Mouse (Mus musculus) CH12.LX (cell line): Measurements from ENCODE around the gene Noto. TPM values are rescaled to one million over a fixed set of nuclear protein-coding genes. Genes with fewer than 3 reads are reported as not detected.
A peak's percentile ranks its signal among the peaks of the same experiment; 100 is the strongest.

Experiments used
- DNase-seq: peaks from one replicate; pipeline ENCODE4 v3.0.0-alpha.2; 2013; ENCODE audit errors: extremely low read depth
- H3K27ac ChIP-seq: 2 replicates; pipeline ENCODE4 v1.5.1; 2012; ENCODE audit warnings: low read depth, mild to moderate bottlenecking, control low read depth, moderate library complexity; ENCODE audit not compliant: insufficient read depth
- H3K27me3 ChIP-seq: replicated peaks from 2 replicates; pipeline ENCODE3; 2012; ENCODE audit warnings: inconsistent platforms
- H3K36me3 ChIP-seq, 2 experiments: replicated peaks in 1 of 2; 2 replicates each; pipeline versions ENCODE3 to v1.6.1; 2012; ENCODE audit warnings: inconsistent platforms in 1 of 2, low read length in 1 of 2, mild to moderate bottlenecking in 1 of 2, mixed read lengths in 1 of 2, moderate library complexity in 1 of 2; ENCODE audit not compliant: control insufficient read depth in 1 of 2, insufficient read depth in 1 of 2
- H3K4me1 ChIP-seq, 2 experiments: 2 replicates each; pipeline ENCODE4 v1.6.1; 2012; ENCODE audit warnings: inconsistent platforms in 1 of 2, moderate library complexity in 1 of 2; ENCODE audit not compliant: insufficient read depth in 2 of 2, control insufficient read depth in 1 of 2
- H3K4me2 ChIP-seq: 2 replicates; pipeline ENCODE4 v1.6.1; 2012; ENCODE audit warnings: low read depth, mild to moderate bottlenecking, control low read depth; ENCODE audit not compliant: poor library complexity, insufficient read depth, severe bottlenecking
- H3K4me3 ChIP-seq, 3 experiments: fragments of 150-350 bp in 1 of 3; sonication (generic) in 1 of 3; replicated peaks in 1 of 3; 2 replicates each; pipeline versions ENCODE3 to v1.5.1; 2011 to 2012; ENCODE audit warnings: low read depth in 2 of 3, low read length in 2 of 3, mild to moderate bottlenecking in 2 of 3, moderate library complexity in 2 of 3, control low read depth in 1 of 3, improper control_type of control experiment in 1 of 3, inconsistent platforms in 1 of 3, mixed read lengths in 1 of 3; ENCODE audit not compliant: poor library complexity in 1 of 3
- H3K79me2 ChIP-seq: replicated peaks from 2 replicates; pipeline ENCODE4 v1.6.1; 2012; ENCODE audit warnings: mild to moderate bottlenecking, moderate library complexity; ENCODE audit not compliant: control insufficient read depth, poor library complexity, insufficient read depth, severe bottlenecking; ENCODE audit errors: extremely low read depth
- H3K9ac ChIP-seq: 2 replicates; pipeline ENCODE4 v1.6.1; 2012; ENCODE audit warnings: low read depth, mild to moderate bottlenecking, control low read depth, moderate library complexity; ENCODE audit not compliant: insufficient read depth
- H3K9me3 ChIP-seq: replicated peaks from 2 replicates; pipeline ENCODE3; 2012; ENCODE audit warnings: low read length, inconsistent platforms, mixed read lengths
- BHLHE40 ChIP-seq: IDR thresholded peaks from 2 replicates; pipeline ENCODE4 v1.6.1; 2011; ENCODE audit warnings: mild to moderate bottlenecking, low read depth, low read length, improper control_type of control experiment
- ETS1 ChIP-seq: conservative IDR thresholded peaks from 2 replicates; pipeline ENCODE4 v1.6.1; 2012; ENCODE audit warnings: low read depth, mild to moderate bottlenecking, inconsistent platforms, low read length, improper control_type of control experiment, moderate library complexity
- HCFC1 ChIP-seq: IDR thresholded peaks from 2 replicates; pipeline ENCODE4 v1.6.1; 2012; ENCODE audit warnings: low read depth, mild to moderate bottlenecking, inconsistent platforms, low read length, improper control_type of control experiment
- KAT2A ChIP-seq: IDR thresholded peaks from 2 replicates; pipeline ENCODE4 v1.6.1; 2012; ENCODE audit warnings: low read length, improper control_type of control experiment, inconsistent platforms; ENCODE audit not compliant: insufficient replicate concordance
- MAX ChIP-seq: IDR thresholded peaks from 2 replicates; pipeline ENCODE4 v1.6.1; 2011; ENCODE audit warnings: low read length, improper control_type of control experiment
- MAZ ChIP-seq: IDR thresholded peaks from 2 replicates; pipeline ENCODE4 v1.6.1; 2012; ENCODE audit warnings: low read depth, mild to moderate bottlenecking, inconsistent platforms, low read length, improper control_type of control experiment, moderate library complexity
- PAX5 ChIP-seq: IDR thresholded peaks from 2 replicates; pipeline ENCODE4 v1.6.1; 2012; ENCODE audit warnings: low read length, inconsistent platforms, mixed read lengths
- POLR2A ChIP-seq: IDR thresholded peaks from 2 replicates; pipeline ENCODE4 v1.6.1; 2011; ENCODE audit warnings: low read depth, mild to moderate bottlenecking, improper control_type of control experiment, low read length
- RAD21 ChIP-seq: IDR thresholded peaks from 2 replicates; pipeline ENCODE4 v1.6.1; 2011; ENCODE audit warnings: low read depth, mild to moderate bottlenecking, low read length, improper control_type of control experiment, moderate library complexity
- TCF12 ChIP-seq: IDR thresholded peaks from 2 replicates; pipeline ENCODE4 v1.6.1; 2014; ENCODE audit warnings: low read depth, mild to moderate bottlenecking, inconsistent platforms, low read length, improper control_type of control experiment
- USF1 ChIP-seq: IDR thresholded peaks from 2 replicates; pipeline ENCODE4 v1.6.1; 2014; ENCODE audit warnings: low read depth, mild to moderate bottlenecking, inconsistent platforms, low read length, improper control_type of control experiment
- USF2 ChIP-seq: conservative IDR thresholded peaks from 2 replicates; pipeline ENCODE4 v1.6.1; 2011; ENCODE audit warnings: low read depth, low read length, improper control_type of control experiment
- ZC3H11A ChIP-seq: IDR thresholded peaks from 2 replicates; pipeline ENCODE4 v1.6.1; 2012; ENCODE audit warnings: low read depth, mild to moderate bottlenecking, inconsistent platforms, low read length, improper control_type of control experiment
- ZKSCAN1 ChIP-seq: IDR thresholded peaks from 2 replicates; pipeline ENCODE4 v1.6.1; 2012; ENCODE audit warnings: low read depth, inconsistent platforms, low read length, improper control_type of control experiment, borderline replicate concordance
- dilution Hi-C: fragments of 300-500 bp; cut with MboI; formaldehyde crosslinking; loops from 2 replicates; pipeline ENCODE4 v1.14.3; 2020; ENCODE audit warnings: low sequenced_read_pairs; ENCODE audit not compliant: extremely low pct_unique_long_range_greater_than_20kb, extremely low pct_ligation_motif_present
- in situ Hi-C: fragments of 300-500 bp; cut with MboI; formaldehyde crosslinking; loops from 3 replicates; pipeline ENCODE4 v1.14.3; 2019; ENCODE audit warnings: low sequenced_read_pairs, low pct_ligation_motif_present, low pct_unique_long_range_greater_than_20kb, mixed read lengths
- polyA plus RNA-seq: library from polyadenylated mRNA; unstranded; fragments of >175 nt; gene quantifications from 2 replicates; pipeline ENCODE4 v1.2.1, GENCODE M21; 2012; ENCODE audit warnings: low read depth; ENCODE audit not compliant: insufficient read length
- total RNA-seq, 2 experiments: library from RNA; depleted of rRNA; stranded (reverse); fragments of 300-350 nt in 1 of 2; fragments of >200 nt in 1 of 2; gene quantifications; 2 replicates each; pipeline ENCODE4 v1.2.3; 2012 to 2014

Gene Noto
- total and polyA plus RNA-seq, 3 experiments: not detected

DNA sequence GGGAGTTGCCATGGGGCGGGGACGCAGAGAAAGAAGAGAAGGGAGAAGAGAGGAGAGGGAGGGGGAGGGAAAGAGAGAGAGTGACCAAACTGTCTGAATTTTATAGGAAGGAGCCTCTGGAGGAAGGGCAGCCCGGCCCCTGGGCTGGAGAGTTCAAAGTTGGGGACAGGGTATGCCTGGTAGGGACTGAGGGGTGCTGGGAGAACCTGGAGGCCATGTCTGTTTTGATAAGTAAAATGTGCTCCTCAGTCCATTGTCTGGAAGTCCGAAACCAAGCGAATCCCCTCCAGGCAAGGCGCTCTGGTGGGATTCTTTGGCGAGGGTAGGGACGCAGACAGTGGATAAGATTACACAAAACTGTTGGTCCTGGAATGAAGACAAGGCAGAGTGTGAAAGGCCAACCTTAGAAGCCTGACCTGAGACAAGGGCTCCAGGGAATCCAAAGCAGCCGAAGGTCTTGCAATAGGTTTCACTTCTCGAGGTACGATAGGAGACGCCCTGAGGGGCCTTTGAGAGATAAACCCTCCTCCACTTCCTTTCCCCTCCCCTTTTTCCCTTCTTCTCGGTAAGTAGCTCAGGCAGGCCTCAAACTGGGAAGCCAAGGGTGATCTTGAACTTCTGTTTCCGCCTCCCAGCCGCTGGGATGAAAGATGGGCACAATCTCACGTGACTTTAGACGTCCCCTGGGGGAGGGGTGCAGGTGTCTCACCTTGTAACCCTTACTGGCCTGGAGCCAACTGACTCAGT is 42.6 kb upstream of the Noto start:
- dilution Hi-C loops: no loop called here
- Histone ChIP-seq H3K27ac (no peak overlapping the region), H3K9me3 (peaks cover 3% of the 10 kb centered on the region), H3K79me2 (no peaks in the 10 kb centered on the region), H3K9ac (no peak overlapping the region), H3K4me2 (peak overlapping the region; percentile 5; the same call in 1 of the 2 replicates), H3K4me1 (peaks cover 0 to 13% of the 10 kb centered on the region in 2 experiments; a peak in 3 of 4 replicates), H3K36me3 (no peaks in the 10 kb centered on the region), H3K4me3 (no peak overlapping the region), H3K27me3 (peaks cover 44% of the 10 kb centered on the region)
- TF ChIP-seq ETS1 (no peak), KAT2A (no peak), PAX5 (no peak), BHLHE40 (peak; percentile 77), POLR2A (no peak), USF1 (peak; percentile 1; the same call in 1 of the 2 replicates)
- peak; percentile 38 for DNase-seq
- in situ Hi-C loops: no loop called here

DNA sequence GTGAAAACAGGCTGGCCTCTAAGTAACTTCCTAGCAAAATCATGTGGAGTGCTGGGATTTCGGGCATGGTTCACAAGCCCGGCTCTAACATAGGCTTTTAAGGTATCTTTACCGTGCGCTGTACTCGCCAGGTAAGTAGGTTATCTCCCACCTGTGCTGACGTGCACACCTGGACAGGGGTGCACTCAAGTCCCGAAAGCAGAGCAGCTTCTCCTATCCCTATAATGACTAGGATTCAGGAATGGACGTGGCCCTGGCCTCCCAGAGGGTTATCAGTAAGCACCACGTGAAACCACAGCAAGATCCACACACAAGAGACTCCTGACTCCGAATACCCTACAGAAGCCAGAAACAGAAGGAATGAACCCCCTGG is 42.1 kb upstream of the Noto start:
- dilution Hi-C loops: no loop called here
- H3K36me3 ChIP-seq: no peaks in the 10 kb centered on the region
- TF ChIP-seq MAZ (no peak), USF2 (no peak), HCFC1 (no peak), RAD21 (no peak), USF1 (no peak), ZC3H11A (no peak), TCF12 (no peak), MAX (no peak), ZKSCAN1 (no peak)
- TF ChIP-seq, all 38 proteins: peak for 0
- H3K4me1 ChIP-seq: peaks cover 0 to 13% of the 10 kb centered on the region in 2 experiments; a peak in 3 of 4 replicates
- H3K27me3 ChIP-seq: peaks cover 42% of the 10 kb centered on the region
- H3K79me2 ChIP-seq: no peaks in the 10 kb centered on the region
- no peak overlapping the region for H3K9ac ChIP-seq
- DNase-seq: no peak
- in situ Hi-C loops: no loop called here
- H3K9me3 ChIP-seq: peaks cover 3% of the 10 kb centered on the region
- no peak overlapping the region for H3K4me2 ChIP-seq
- H3K27ac ChIP-seq: no peak overlapping the region
- no peak overlapping the region for H3K4me3 ChIP-seq
